Mouse (Mus musculus): Measurements from ENCODE around the gene Ifnl2.

- TF ChIP-seq POLR2A (IDR thresholded peaks at IDR 0.05; ENCODE audit: insufficient read depth, low read length), result no peak
- TF ChIP-seq CTCF (IDR thresholded peaks at IDR 0.05; ENCODE audit: low read depth, low read length), result no peak
- no peak for TF ChIP-seq EP300 (IDR thresholded peaks at IDR 0.05; ENCODE audit: insufficient read depth, low read depth, low read length)
Measured at GRCm38 (mm10) chr7:28547628-28548027, 37.4 kb upstream of the Ifnl2 start.
